Mouse (Mus musculus) kidney, embryonic 14.5 days (tissue): ENCODE data around the gene Ccdc184. TPM values are rescaled to one million over a fixed set of nuclear protein-coding genes. Genes with fewer than 3 reads are reported as not detected.
A peak's percentile ranks its signal among the peaks of the same experiment; 100 is the strongest.

Experiments
- ATAC-seq: fragments of 200-750 bp; cut with Nextera tagmentation; 2 replicates; pipeline ENCODE4 v1.8.0; 2017; ENCODE audit warnings: moderate number of reproducible peaks, mild to moderate bottlenecking, moderate TSS enrichment, moderate library complexity; ENCODE audit not compliant: low FRiP score, low TSS enrichment
- H3K27ac ChIP-seq: fragments of 300-500 bp; sonication (generic); 2 replicates; pipeline ENCODE4 v1.5.1; 2014; ENCODE audit warnings: low read depth, mild to moderate bottlenecking, low read length, moderate library complexity, mixed read lengths
- H3K27me3 ChIP-seq: fragments of 300-500 bp; sonication (generic); 2 replicates; pipeline ENCODE4 v1.6.1; 2014; ENCODE audit warnings: mild to moderate bottlenecking, low read length; ENCODE audit not compliant: control insufficient read depth, insufficient read depth
- H3K36me3 ChIP-seq: fragments of 300-500 bp; sonication (generic); 2 replicates; pipeline ENCODE4 v1.6.1; 2014; ENCODE audit warnings: low read length, mixed read lengths; ENCODE audit not compliant: control insufficient read depth, insufficient read depth
- H3K4me1 ChIP-seq: fragments of 300-500 bp; sonication (generic); 2 replicates; pipeline ENCODE4 v1.6.1; 2014; ENCODE audit warnings: low read length, mixed read lengths; ENCODE audit not compliant: control insufficient read depth, insufficient read depth
- H3K4me2 ChIP-seq: fragments of 300-500 bp; sonication (generic); replicated peaks from 2 replicates; pipeline ENCODE4 v1.6.1; 2014; ENCODE audit warnings: low read depth, mild to moderate bottlenecking, low read length
- H3K4me3 ChIP-seq: fragments of 300-500 bp; sonication (generic); 2 replicates; pipeline ENCODE4 v1.5.1; 2014; ENCODE audit warnings: mild to moderate bottlenecking, low read length
- H3K9ac ChIP-seq: fragments of 300-500 bp; sonication (generic); 2 replicates; pipeline ENCODE4 v1.6.1; 2014; ENCODE audit warnings: low read depth, mild to moderate bottlenecking, low read length, moderate library complexity
- H3K9me3 ChIP-seq: fragments of 300-500 bp; sonication (generic); 2 replicates; pipeline ENCODE4 v1.6.1; 2016; ENCODE audit warnings: low read length; ENCODE audit not compliant: control insufficient read depth
- WGBS: fragments of 180-500 bp; shearing (Covaris S2); extraction: QIAGEN DNeasy Blood & Tissue Kit; methylation state at CpG from one replicate; pipeline ENCODE4 v1.1.7; 2014; 5-methylcytosine and 5-hydroxymethylcytosine counted together
- polyA plus RNA-seq: library from polyadenylated mRNA; unstranded; fragments of >200 nt; fragmentation: Nextera tagmentation; extraction: Ambion mirVana; gene quantifications from 2 replicates; pipeline ENCODE4 v1.2.1, GENCODE M21; 2014

Ccdc184 gene
- polyA plus RNA-seq, 1 experiment from 2014 or later, result 1.2 TPM

DNA sequence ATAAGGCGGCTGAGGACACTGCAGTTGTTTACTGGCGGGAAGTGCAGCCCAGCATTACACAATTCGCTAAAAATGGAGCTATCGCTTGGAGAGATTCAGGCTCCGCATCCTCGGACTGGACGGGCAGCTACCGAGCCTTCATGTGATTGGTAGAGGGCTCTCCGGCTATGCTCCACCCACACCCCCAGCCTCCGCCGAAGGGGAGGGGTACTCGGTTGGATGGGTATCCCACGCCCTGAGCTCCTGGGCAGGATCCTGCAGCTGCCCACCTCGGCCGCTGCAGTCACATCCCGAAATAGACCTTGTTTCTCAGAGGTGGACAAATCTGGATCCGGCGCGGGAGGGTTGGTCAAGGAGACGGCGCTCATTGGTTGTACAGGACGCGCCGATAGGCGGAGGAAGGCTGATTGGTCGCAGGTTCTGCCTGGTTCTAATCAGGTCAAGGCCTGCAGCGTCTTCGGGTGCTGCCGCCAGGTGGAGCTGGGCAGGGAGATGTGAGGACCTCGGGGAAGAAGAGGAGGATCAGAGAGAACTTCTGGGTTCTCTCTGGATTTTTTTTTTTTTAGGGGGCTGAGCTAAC is 14.3 kb downstream of the Ccdc184 start:
- Histone ChIP-seq H3K4me1 (peaks cover 9% of the 10 kb centered on the region; the same call in 1 of the 2 replicates), H3K4me3 (peak overlapping the region; percentile 47), H3K9ac (peak overlapping the region; percentile 42), H3K27ac (peak overlapping the region; percentile 66; the same call in 1 of the 2 replicates), H3K36me3 (no peaks in the 10 kb centered on the region), H3K27me3 (no peaks in the 10 kb centered on the region), H3K4me2 (peak overlapping the region; percentile 73), H3K9me3 (no peaks in the 10 kb centered on the region)
- ATAC-seq, result peak; percentile 98
- under 1% methylated on average over 30 of the region's 30 CpGs for WGBS

DNA sequence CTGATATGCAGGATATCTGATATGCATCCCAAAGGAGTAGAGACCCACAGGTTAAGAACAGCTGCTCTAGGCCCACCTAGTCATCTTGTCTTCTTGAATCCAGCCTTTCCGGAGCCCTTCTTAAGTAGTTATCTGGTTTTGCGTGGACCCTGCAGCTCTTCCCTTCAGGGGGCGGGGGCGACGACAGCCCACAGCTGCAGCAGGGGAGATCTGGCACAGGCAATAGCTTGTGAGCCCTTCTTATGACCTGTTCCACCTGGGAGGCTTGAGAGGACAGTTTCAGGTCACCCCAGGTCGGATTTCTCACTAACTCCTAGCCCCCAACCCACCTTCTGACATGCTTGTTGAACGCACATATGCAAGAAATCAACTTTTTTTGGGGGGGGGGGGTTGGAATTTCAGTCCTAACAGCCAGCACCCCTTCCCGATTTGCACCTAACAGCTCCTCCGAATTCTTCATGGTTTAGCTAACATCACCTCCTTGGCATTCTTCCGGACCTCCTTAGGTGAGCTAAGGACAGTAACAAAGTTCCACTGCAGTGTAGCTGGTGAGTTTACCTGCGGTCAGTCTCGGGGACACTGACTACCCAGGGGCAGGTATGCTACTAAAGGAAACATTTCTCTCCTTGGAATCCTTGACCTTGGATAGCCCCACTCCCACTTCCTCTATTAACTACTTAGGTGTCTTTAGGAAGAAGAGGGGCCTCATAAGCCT is 15.1 kb downstream of the Ccdc184 start:
- H3K9me3 ChIP-seq, result no peaks in the 10 kb centered on the region
- H3K36me3 ChIP-seq, result no peaks in the 10 kb centered on the region
- H3K27me3 ChIP-seq, result no peaks in the 10 kb centered on the region
- H3K9ac ChIP-seq, result no peak overlapping the region
- 48% methylated on average over 12 of the region's 12 CpGs for WGBS
- peaks cover 9% of the 10 kb centered on the region; the same call in 1 of the 2 replicates for H3K4me1 ChIP-seq
- H3K4me2 ChIP-seq, result no peak overlapping the region
- H3K4me3 ChIP-seq, result no peak overlapping the region
- ATAC-seq, result no peak
- peak overlapping the region; percentile 47; the same call in 1 of the 2 replicates for H3K27ac ChIP-seq

DNA sequence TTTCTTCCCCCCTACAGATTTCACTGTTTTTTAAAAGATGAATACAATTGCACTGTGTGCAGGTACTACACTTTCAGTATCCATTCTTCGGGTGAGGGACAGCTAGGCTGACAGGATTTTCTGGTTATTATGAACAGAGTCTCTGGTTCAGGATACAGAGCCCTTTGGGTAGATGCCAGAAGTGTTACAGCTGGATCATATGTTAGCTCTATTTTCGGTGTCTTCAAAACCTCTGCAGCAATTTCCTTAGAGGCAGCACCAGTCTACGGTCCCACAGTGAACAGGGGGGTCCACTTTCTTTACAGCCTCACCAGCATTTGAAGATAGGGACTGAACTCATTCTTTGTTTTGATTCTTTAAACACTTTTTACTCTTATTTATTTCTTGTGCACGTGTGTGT is 17.5 kb downstream of the Ccdc184 start:
- no peak overlapping the region for H3K4me3 ChIP-seq
- ATAC-seq, result no peak
- H3K36me3 ChIP-seq, result no peaks in the 10 kb centered on the region
- H3K27me3 ChIP-seq, result no peaks in the 10 kb centered on the region
- H3K4me1 ChIP-seq, result peaks cover 9% of the 10 kb centered on the region; the same call in 1 of the 2 replicates
- H3K9ac ChIP-seq, result no peak overlapping the region
- H3K4me2 ChIP-seq, result no peak overlapping the region
- 66% methylated on average over 4 of the region's 4 CpGs for WGBS
- H3K9me3 ChIP-seq, result no peaks in the 10 kb centered on the region
- H3K27ac ChIP-seq, result no peak overlapping the region

GRCm38 (mm10) chr15:98195442-98195841 is 28.5 kb downstream of the Ccdc184 start, which contains the start of gene Olfr288:
Olfr288 (minus strand) TSS chr15:98195542.
- no peaks in the 10 kb centered on the region for H3K36me3 ChIP-seq
- H3K4me3 ChIP-seq, result no peak within 1 kb of the TSS
- ATAC-seq, result no peak
- no peak within 1 kb of the TSS for H3K27ac ChIP-seq
- no peak within 1 kb of the TSS for H3K9ac ChIP-seq
- no peaks in the 10 kb centered on the region for H3K9me3 ChIP-seq
- no peaks in the 10 kb centered on the region for H3K4me1 ChIP-seq
- no peak within 1 kb of the TSS for H3K4me2 ChIP-seq
- H3K27me3 ChIP-seq, result no peaks in the 10 kb centered on the region
- 62% methylated on average over 3 of the region's 3 CpGs for WGBS

- WGBS, result 69% methylated on average over 7 of the region's 7 CpGs
- no peaks in the 10 kb centered on the region for H3K9me3 ChIP-seq
- H3K4me2 ChIP-seq, result no peak overlapping the region
- no peak overlapping the region for H3K9ac ChIP-seq
- no peaks in the 10 kb centered on the region for H3K4me1 ChIP-seq
- H3K27me3 ChIP-seq, result no peaks in the 10 kb centered on the region
- no peak for ATAC-seq
- H3K36me3 ChIP-seq, result no peaks in the 10 kb centered on the region
- no peak overlapping the region for H3K4me3 ChIP-seq
- H3K27ac ChIP-seq, result no peak overlapping the region
These were observed 42.7 kb downstream of the Ccdc184 start for GRCm38 (mm10) chr15:98209676-98210075.

- no peak overlapping the region for H3K9ac ChIP-seq
- WGBS, result 69% methylated on average over 5 of the region's 5 CpGs
- H3K36me3 ChIP-seq, result no peaks in the 10 kb centered on the region
- no peaks in the 10 kb centered on the region for H3K9me3 ChIP-seq
- no peaks in the 10 kb centered on the region for H3K27me3 ChIP-seq
- no peak overlapping the region for H3K4me2 ChIP-seq
- no peak overlapping the region for H3K27ac ChIP-seq
- H3K4me1 ChIP-seq, result no peaks in the 10 kb centered on the region
- H3K4me3 ChIP-seq, result no peak overlapping the region
- ATAC-seq, result no peak
These were observed 46.4 kb downstream of the Ccdc184 start for GRCm38 (mm10) chr15:98213336-98213870.

GRCm38 (mm10) chr15:98214130-98214529 is 47.2 kb downstream of the Ccdc184 start:
- no peaks in the 10 kb centered on the region for H3K4me1 ChIP-seq
- H3K4me2 ChIP-seq, result no peak overlapping the region
- H3K9me3 ChIP-seq, result no peaks in the 10 kb centered on the region
- H3K27me3 ChIP-seq, result no peaks in the 10 kb centered on the region
- H3K27ac ChIP-seq, result no peak overlapping the region
- H3K36me3 ChIP-seq, result no peaks in the 10 kb centered on the region
- no peak for ATAC-seq
- no peak overlapping the region for H3K4me3 ChIP-seq
- no peak overlapping the region for H3K9ac ChIP-seq
- WGBS, result 69% methylated on average over 5 of the region's 5 CpGs
